Mouse (Mus musculus): ENCODE measurements at regions not wholly inside any gene's neighbourhood (a gene's known extent, or its start where the extent isn't known, plus 50 kb on each side); places are given as distances from the start of the nearest gene placed in this dataset.

DNA sequence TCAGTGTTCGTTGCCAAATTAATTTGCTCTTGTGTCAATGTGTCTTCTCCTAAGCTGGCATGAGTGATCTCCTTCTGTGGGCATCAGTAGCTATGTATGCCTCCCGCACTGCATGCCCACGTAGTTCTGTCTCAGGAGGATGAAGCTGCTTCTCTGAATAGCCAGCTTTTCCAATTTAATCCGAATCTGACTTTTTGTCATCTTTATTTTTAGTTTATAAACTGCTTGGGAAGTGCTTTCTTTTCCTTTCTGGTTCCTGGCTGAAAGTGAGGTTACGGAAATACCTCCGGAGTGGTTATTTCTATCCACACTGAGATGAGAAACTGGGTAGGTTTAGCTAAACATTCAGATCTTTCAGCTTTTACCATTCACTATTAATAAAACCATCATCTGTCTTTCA lies 337.2 kb upstream of the Atp2b1 start:
- TF ChIP-seq CTCF (IDR thresholded peaks at IDR 0.05; ENCODE audit: low read depth) (no peak), EP300 (optimal IDR thresholded peaks at IDR 0.05) (no peak)
